Mouse (Mus musculus) embryonic stem cell, embryonic (primary cell): ENCODE data around the gene Lclat1.

Source experiments
- CTCF ChIA-PET, 4 experiments: fragments of 300-600 bp in 2 of 4; fragments of 350-600 bp in 2 of 4; sonication (Branson Sonifier 250); formaldehyde crosslinking; loops; one replicate each; lab custom pipeline; 2022; ENCODE audit warnings: inconsistent platforms in 2 of 4; lab: Charles Lee
- POLR2A ChIA-PET, 4 experiments: fragments of 300-600 bp in 2 of 4; fragments of 350-600 bp in 2 of 4; sonication (Branson Sonifier 250); formaldehyde crosslinking; loops; one replicate each; lab custom pipeline; 2022; ENCODE audit warnings: antibody characterized with exemption in 4 of 4, inconsistent platforms in 1 of 4; lab: Charles Lee

Lclat1 gene

DNA sequence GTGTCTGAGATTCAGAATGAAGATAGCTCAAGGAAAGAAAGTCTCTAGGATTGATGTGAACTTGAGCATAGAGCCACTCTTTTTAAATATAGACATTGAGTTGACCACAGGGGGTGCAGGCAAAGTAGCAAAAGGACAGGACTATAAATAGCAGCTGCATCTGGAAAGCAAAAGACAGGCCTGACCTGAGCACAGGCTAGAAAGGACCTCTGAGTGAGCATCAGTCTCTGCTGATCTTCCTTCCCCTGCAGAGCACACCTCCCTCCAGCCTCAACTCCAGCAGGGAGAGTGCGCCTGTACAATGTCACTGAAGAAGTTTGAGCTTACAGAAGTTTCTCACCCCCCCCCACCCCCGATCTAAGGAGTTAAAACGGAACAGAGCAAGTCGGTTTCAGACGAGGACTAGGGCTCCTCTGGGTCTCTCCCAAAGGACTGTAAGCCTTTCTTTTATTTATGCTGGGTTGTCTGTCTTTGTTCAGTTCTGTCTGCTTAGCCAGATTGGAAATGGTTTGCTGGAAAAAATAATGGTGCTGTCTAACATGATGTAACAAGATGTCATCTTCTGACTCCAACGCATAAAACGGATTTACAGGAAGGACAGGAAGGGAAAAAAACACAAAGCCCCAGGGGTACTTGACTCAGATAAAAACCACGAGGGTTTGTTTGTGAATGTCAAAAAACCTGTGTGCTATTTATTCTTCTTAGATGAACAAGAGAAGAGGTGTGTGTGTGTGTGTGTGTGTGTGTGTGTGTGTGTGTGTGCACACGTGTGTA lies 26.2 kb upstream of the Lclat1 start:
- CTCF ChIA-PET: no interaction called here
- POLR2A ChIA-PET: interaction anchor here in 1 of 4 experiments (0.7 kb wide), 1 partner anchor 31 kb away, joined by 6 read pairs; no protein-coding TSS in a partner anchor

DNA sequence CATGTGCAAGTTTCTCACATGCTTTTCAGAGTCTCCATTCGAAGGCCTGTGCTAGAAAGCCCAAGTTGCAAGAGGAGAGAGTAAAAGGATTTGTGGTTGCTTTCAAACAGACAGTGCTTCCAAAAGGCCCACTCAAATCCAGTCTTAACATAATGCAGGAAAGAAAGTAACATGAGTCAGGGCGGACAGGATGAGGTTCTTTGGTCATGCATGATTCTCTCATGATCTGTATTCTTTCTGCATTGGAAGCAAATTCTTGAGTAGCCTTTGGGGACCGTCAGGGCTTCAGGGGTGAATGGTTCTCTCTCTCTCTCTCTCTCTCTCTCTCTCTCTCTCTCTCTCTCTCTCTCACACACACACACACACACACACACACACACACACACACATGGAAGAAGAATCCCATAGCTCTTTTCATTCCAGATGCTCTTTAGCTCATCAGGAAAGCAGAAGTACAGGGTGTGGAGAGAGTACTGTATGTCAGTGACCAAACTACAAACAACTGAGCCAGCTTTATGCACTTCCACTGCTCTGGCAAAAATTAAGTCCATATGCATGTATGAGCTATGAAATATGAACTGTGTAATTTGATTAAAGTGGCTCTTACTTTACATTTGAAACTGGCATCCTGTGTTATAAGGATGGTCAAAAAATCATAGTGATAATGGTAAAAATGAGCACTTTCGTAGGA lies 25.1 kb upstream of the Lclat1 start:
- ChIA-PET CTCF (no interaction called here), POLR2A (interaction anchor here in 2 of 4 experiments (0.6 to 1.1 kb wide), 3 partner anchors 21 to 478 kb away, joined by 3 to 5 read pairs (median 3); partner anchors contain the start of gene Alk (in 1 of the 2))

DNA sequence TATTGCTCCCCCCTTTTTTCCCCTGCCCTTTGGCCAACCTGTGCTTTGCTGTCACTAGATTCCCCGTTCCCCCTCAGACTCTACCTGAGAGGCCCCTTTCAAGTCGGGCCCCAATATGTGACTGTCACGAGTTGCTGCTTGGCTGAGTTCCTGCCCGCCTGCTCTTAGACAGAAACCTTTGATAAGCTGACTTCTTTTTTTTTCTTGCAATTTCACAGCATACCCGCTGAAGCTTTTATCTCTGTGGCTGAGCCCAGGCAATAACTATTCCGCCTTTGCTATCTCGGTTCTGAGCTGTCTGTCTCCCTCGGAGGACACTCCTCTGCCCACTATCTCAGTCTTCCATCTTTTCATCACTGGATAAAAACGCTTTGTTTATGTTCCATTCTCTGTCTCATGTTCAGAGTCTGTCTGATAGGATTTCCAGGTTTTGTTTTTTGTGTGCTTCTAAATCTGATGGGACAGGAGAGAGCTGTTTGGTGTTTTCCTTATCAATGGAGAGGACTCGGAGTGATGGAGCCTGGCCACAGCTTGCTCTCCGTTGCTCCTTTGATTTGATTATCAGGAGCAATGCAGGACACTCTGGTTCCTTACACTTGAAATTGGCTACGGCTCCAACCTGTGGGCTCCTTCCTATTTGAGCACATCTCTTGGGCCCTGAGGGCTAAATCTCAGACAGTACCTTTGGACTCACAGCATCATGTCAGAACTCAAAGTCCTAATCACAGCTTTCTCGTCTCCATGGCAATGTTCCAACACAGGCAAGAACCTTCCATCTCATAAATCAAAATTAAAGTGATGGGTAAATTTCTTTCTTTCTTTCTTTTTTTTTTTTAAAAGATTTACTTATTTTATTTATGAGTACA lies 20.5 kb upstream of the Lclat1 start:
- ChIA-PET POLR2A (interaction anchor here in 2 of 4 experiments (0.5 to 0.7 kb wide), 2 partner anchors 1441 to 1687 kb away, joined by 3 read pairs; partner anchors contain the start of gene Birc6 (in 1 of the 2)), CTCF (interaction anchor here in 2 of 4 experiments (0.6 to 1.5 kb wide), 3 partner anchors 9 to 16 kb away, joined by 3 to 5 read pairs (median 3); no protein-coding TSS in a partner anchor)

DNA sequence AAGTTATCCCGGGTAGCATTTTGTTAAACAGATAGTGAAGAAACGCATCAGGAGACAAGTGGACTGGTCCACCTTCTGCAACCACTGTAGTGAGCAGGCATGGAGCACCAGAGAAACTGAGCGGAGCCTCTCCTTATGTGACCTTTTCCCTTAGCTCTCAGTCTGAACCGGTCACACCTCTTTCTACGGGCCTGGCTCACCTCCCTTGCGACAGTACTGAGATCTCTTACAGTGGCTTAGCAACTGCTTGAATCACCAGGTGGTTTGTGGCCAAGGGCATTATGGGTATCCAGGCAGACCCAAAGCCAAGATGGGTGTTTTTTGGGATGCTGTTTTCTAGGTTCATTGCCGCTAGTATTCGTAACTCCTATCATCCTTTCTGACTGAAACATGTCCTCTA lies 16.4 kb upstream of the Lclat1 start:
- ChIA-PET CTCF (interaction anchor here in 1 of 4 experiments (0.6 kb wide), 1 partner anchor 14 kb away, joined by 10 read pairs; no protein-coding TSS in a partner anchor), POLR2A (interaction anchor here in 2 of 4 experiments (0.7 to 1.4 kb wide), 3 partner anchors 16 to 173 kb away, joined by 3 to 5 read pairs (median 3); partner anchors contain the start of genes Lbh (in 1 of the 2) and Lclat1 (in 1 of the 2))

DNA sequence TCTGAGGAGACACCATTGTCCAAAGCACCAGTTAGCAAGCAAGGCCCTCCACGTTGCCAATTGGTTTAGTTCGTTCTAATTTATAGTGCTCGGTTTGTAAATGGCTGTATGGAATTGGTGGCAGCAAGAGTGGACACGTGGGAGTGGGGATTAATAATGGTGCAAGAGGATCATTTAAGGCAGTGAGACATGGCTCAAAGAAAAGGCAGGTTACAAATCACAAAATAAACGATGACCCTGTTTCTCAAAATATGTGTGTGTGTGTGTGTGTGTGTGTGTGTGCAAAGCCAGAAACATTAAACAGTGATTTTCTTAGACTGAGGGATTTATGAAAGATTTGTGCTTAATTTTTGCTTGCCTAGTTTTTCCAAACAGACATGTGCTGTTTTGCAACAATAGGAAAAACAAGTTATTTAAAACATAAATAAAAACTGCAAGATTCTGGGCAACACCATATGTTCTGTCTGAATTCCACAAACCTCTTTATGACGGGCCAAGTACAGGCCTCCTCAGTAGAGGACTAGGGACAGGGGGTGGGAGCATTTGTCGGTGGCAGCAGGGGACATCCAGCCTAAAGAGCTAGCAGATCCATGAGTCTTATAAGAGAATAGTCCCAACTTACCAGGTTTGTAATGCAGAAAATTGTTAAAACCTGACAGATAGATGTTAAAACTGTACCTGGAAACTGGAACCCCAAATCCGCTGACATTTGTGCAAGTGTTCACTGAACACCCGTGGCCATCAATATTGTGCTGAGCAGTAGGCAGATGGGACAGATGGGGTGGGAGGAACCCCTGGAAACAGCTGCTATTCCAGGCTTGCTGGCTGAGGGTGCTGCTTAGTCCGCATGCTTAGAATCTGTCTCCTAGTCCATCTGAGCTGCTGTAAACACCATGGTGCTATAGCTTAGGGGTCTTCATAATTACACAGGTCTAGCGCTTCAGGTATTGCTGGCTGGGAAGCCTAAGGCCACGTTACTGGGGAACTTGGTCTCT lies 15.4 kb upstream of the Lclat1 start:
- POLR2A ChIA-PET: no interaction called here

DNA sequence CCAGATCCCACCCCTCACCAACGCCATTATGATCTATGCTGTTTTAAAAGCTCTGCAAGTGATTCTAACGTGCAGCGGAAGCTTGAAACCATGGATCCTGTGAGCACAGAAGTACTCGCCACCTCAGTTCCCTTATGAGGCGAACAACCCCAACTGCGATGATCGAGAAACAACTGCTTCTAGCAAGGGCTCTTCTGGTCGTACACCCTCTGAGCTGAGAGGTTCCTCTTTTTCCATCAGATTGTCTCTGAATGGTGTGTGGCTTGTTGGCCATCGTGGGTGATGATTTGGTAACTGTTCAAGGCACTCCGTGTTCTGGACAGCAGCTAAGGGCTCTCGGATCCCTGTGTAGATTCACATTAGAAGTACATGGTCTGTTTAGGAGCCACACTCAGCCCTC lies 12.7 kb upstream of the Lclat1 start:
- CTCF ChIA-PET: interaction anchor here in 1 of 4 experiments (0.9 to 2.0 kb wide), 2 partner anchors 10 to 79 kb away, joined by 3 to 4 read pairs; no protein-coding TSS in a partner anchor
- POLR2A ChIA-PET: interaction anchor here (0.6 to 2.7 kb wide), 6 partner anchors 11 to 39 kb away, joined by 3 to 10 read pairs (median 4); partner anchors contain the start of gene Lclat1 (in 2 of the 4)

More for the DNA sequence above, 15.4 kb upstream of the Lclat1 start:
- CTCF ChIA-PET: interaction anchor here in 1 of 4 experiments (0.5 kb wide), 1 partner anchor 10 kb away, joined by 6 read pairs; no protein-coding TSS in a partner anchor

DNA sequence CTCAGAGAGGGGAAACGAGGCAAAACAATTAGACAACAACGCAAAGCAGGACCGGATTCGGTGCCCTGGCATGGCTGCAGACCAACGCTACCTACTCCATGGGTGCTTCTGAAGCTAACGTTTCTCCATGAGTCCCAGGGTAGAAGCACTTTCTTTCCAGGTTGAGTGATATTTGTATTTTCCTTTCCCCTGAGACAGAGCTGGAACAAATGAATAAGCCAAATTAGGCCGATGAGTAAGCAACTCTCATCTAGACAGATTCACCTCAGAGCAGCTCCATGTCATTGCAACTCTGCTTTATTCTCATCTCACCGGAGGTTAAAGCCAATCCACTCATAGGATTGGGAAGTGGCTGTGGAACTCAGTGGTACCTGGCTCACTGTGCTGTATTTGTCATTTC lies 12.2 kb upstream of the Lclat1 start:
- ChIA-PET POLR2A (interaction anchor here in 3 of 4 experiments (0.6 to 2.7 kb wide), 6 partner anchors 9 to 259 kb away, joined by 3 to 10 read pairs (median 4); partner anchors contain the start of genes Lclat1 (in 2 of the 3) and Ypel5 (in 1 of the 3)), CTCF (interaction anchor here in 2 of 4 experiments (1.1 to 2.0 kb wide), 4 partner anchors 45 to 82 kb away, joined by 3 to 6 read pairs (median 4); no protein-coding TSS in a partner anchor)

DNA sequence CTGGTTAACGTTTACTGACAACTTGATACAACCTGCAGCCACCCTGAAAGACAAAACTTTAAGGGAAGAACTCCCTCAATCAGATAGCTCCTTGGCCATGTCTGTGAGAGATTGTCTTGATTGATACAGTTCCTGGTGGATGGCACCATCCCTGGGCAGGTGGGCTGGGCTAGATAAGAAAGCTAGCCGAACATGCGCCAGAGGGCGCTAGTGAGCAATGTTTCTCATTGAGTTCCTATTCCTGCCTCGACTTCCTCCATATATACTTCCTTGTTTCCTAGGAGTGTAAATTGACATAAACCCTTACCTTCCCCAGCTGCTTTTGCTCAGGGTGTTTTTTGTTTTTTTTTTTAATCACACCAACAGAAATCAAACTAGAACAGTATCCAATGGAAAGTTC lies 11.3 kb upstream of the Lclat1 start:
- ChIA-PET CTCF (interaction anchor here (0.5 to 1.8 kb wide), 15 partner anchors 9 to 1408 kb away, joined by 3 to 6 read pairs (median 4); partner anchors contain the start of gene Lclat1 (in 2 of the 4)), POLR2A (interaction anchor here in 3 of 4 experiments (0.6 to 2.7 kb wide), 6 partner anchors 10 to 260 kb away, joined by 3 to 10 read pairs (median 4); partner anchors contain the start of genes Lclat1 (in 2 of the 3) and Ypel5 (in 1 of the 3))

DNA sequence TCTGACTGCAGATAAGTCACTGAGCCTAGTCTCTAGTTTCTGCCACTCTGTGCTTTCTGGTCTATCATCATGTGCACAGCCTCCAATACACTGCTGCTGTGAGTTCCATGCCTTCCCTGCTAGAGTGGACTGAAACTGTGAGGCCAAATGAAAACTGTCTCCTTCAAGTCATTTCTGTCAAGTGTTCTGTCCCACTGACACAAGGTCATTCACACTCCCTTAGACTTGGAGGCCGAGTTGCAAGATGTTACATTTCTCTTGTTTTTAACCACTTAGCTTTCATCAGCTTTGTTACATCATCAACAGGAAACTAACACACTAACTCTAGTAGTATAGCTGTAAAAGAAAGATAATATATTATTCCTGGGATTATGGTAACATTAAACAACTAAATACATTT lies 9.1 kb upstream of the Lclat1 start:
- POLR2A ChIA-PET: interaction anchor here in 1 of 4 experiments (1.9 kb wide), 1 partner anchor 9 kb away, joined by 5 read pairs; the partner anchor contains the start of gene Lclat1

DNA sequence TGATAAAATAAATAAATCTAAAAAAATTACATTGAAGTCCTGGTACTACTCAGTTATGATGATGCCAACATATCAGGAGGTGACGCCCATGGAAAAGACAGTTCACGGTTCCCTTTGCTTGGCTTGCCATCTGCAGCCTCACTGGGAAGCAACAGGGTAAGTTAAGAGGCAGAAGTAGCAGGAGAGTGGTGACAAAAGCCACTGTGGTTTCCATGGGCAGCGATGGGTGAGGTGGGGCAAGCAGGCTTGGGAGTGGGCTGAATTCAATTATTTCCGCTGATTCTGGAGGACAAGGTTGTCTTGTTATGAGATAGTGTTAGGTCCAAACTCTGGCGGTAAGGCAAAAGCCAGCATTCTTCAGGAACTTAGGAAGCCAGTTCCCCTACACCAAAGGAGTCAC lies 7.4 kb upstream of the Lclat1 start:
- ChIA-PET POLR2A (no interaction called here), CTCF (no interaction called here)

More for the DNA sequence above, 9.1 kb upstream of the Lclat1 start:
- CTCF ChIA-PET: no interaction called here

DNA sequence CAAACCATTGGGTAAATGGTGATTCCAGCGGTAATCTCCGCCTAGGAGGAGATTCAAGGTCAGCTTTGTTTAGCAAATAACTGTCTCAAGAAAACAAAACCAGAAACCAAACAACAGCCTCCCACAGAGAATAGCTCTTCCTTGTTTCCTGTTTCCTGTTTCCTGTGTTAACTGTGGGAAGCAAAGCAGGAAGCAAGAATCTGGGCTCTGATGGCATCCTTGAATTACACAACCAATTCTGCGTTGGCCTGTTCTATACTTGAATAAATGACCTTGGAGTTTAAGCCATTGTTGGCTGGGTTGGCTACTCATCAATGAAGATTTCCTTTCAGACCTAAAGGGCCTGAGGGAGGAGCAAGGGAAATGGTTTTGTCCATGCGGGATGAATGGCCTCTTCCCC lies 5.2 kb upstream of the Lclat1 start:
- ChIA-PET CTCF (interaction anchor here in 3 of 4 experiments (0.6 to 0.7 kb wide), 5 partner anchors 10 to 671 kb away, joined by 3 to 6 read pairs (median 3); no protein-coding TSS in a partner anchor), POLR2A (interaction anchor here in 2 of 4 experiments (0.7 to 1.1 kb wide), 3 partner anchors 30 to 235 kb away, joined by 3 to 6 read pairs (median 3); no protein-coding TSS in a partner anchor)

DNA sequence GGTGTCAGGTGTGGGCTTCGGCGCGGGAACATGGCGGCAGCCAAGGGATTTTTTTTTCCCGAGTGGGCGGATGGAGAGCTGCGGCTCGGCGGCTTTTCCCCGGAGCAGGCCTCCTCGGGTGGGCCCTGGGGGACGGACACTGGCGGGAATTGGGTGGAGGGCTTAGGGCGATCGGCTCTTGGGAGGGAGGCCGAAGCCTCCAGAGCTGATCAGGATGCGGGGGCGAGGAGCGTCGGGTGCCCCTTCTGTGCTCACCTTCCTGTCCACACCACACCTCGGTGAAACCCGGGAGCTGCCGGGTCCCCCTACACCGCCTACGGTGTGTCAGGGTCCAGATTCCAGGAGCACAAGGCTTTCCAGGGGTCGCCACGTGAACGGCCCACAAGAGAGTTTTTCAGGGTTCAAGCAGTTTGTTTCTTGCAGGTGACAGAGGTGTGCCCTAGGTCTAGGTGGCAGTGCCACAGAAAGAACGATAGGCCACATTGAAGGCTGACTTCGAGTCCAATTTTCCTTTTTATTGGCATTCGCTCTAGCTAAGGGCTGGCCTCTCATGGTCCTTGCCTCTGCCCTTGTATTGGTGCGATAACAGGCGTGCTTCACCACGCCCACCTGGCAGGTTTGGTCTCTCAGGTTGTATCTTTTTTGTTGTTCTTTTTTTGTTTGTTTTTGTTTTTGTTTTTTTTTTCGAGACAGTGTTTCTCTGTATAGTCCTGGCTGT lies 544 bp downstream of the Lclat1 start:
- ChIA-PET POLR2A (interaction anchor here in 3 of 4 experiments (0.6 to 2.3 kb wide), 15 partner anchors 9 to 1420 kb away, joined by 3 to 10 read pairs (median 4); partner anchors contain the start of genes Birc6 (in 1 of the 3), Lbh (in 1 of the 3) and Ypel5 (in 1 of the 3)), CTCF (interaction anchor here in 3 of 4 experiments (0.5 to 1.4 kb wide), 5 partner anchors 9 to 190 kb away, joined by 3 to 6 read pairs (median 3); partner anchors contain the start of gene Lbh (in 1 of the 3))

DNA sequence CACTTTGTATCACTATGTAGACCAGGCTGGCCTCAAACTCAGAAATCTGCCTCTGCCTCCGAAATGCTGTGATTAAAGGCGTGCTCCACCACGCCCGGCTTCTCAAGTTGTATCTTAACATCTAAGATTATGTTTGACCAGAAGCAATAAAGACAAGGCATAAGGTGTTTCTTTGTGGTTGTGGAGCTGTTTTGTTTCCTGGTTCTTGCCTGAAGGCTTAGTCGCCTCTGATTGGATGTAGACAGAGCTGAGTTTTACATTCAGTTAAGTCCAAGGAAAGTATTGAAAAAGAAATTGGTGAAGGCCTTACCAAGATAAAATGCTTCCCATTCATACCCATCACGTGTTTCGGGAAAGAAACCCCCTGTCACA lies 1.1 kb downstream of the Lclat1 start:
- ChIA-PET CTCF (no interaction called here), POLR2A (interaction anchor here in 2 of 4 experiments (1.2 to 2.3 kb wide), 4 partner anchors 13 to 273 kb away, joined by 3 to 10 read pairs (median 3); partner anchors contain the start of gene Ypel5 (in 1 of the 2))

DNA sequence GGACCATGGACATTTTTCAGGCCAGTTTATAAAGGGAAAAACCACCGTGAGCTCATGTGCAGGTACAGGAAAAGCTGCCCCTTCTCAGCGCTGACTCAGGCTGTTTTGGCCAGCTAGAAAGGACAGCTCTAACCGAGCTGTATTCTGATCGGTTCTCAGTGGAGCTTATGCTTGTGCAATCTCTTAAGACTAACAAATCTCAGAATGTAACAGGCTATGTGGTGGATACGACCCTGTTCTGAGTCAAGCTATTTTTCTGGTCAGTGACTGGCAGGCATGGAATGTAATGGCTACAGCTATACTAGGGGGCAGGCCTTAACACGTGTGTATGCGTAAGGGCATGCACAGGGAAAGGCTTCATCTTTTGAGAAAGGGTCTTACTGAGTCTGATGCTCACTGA lies 4.3 kb downstream of the Lclat1 start:
- POLR2A ChIA-PET: interaction anchor here in 2 of 4 experiments (0.5 to 0.6 kb wide), 3 partner anchors 112 to 1097 kb away, joined by 3 read pairs; no protein-coding TSS in a partner anchor
- CTCF ChIA-PET: interaction anchor here in 1 of 4 experiments (1.2 kb wide), 1 partner anchor 15 kb away, joined by 3 read pairs; no protein-coding TSS in a partner anchor

DNA sequence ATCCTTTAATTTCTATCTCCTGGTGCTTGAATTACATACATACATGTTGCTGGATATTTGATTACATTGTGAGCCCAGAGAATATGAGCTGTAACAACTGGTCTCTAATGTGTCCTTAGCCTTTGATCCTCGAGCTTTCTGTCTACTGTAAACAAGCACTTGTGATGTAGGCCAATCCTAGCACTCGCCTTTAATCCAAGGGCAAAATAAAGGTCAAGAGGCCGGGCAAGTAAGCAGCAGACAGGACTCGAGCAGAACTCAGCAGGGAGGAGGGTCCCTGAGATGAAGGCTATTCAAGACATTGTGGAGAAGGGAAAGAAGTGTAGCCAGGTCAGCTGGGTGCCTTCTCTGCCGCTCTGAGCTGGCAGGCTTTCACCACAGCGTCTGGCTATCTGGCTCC lies 4.8 kb downstream of the Lclat1 start:
- ChIA-PET CTCF (interaction anchor here in 1 of 4 experiments (1.2 kb wide), 1 partner anchor 15 kb away, joined by 3 read pairs; no protein-coding TSS in a partner anchor), POLR2A (interaction anchor here in 1 of 4 experiments (0.5 to 0.6 kb wide), 2 partner anchors 112 to 278 kb away, joined by 3 read pairs; no protein-coding TSS in a partner anchor)
